Mouse (Mus musculus): ENCODE measurements around the gene Vps37d. TPM values are rescaled to one million over a fixed set of nuclear protein-coding genes. Genes with fewer than 3 reads are reported as not detected.

Gene Vps37d
- polyA plus RNA-seq, 1 experiment, result 0.78 TPM

- Histone ChIP-seq H3K4me3 (ENCODE audit: extremely low read depth, insufficient read depth, insufficient read length) (no peak overlapping the region), H3K27me3 (ENCODE audit: control insufficient read depth, insufficient read depth, low read length) (0 out of 2 replicates have a peak, but pooled peaks cover 1% of the 10 kb centered on the region), H3K27ac (ENCODE audit: insufficient read depth, low read length) (no peak overlapping the region), H3K4me1 (ENCODE audit: control insufficient read depth, insufficient read depth, insufficient read length) (no peaks in the 10 kb centered on the region), H3K36me3 (ENCODE audit: control insufficient read depth, insufficient read depth, low read length) (no peaks in the 10 kb centered on the region)
- TF ChIP-seq POLR2A (IDR thresholded peaks at IDR 0.05; ENCODE audit: low read depth, low read length) (no peak), CTCF (IDR thresholded peaks at IDR 0.05; ENCODE audit: extremely low read depth, insufficient read depth, insufficient read length, insufficient replicate concordance) (no peak)
- DNase-seq (ENCODE audit: low read depth in 1 of 2, low spot score in 2 of 2), result no peak
- 80% methylated on average over 18 of the region's 18 CpGs for WGBS
Observed at GRCm38 (mm10) chr5:135035608-135036359, 42.3 kb downstream of the Vps37d start.

GRCm38 (mm10) chr5:135034593-135034992 lies 43.5 kb downstream of the Vps37d start:
- H3K27me3 ChIP-seq (ENCODE audit: control insufficient read depth, insufficient read depth, low read length), result 0 out of 2 replicates have a peak, but pooled peaks cover 1% of the 10 kb centered on the region
- no peak for TF ChIP-seq POLR2A (IDR thresholded peaks at IDR 0.05; ENCODE audit: low read depth, low read length)
- TF ChIP-seq CTCF (IDR thresholded peaks at IDR 0.05; ENCODE audit: extremely low read depth, insufficient read depth, insufficient read length, insufficient replicate concordance), result 0 out of 2 replicates have a peak, but pooled peaks have one; percentile 10
- WGBS, result 94% methylated on average over 2 of the region's 2 CpGs

GRCm38 (mm10) chr5:135032581-135032980 lies 45.5 kb downstream of the Vps37d start:
- Histone ChIP-seq H3K27ac (ENCODE audit: insufficient read depth, low read length) (no peak overlapping the region), H3K36me3 (ENCODE audit: control insufficient read depth, insufficient read depth, low read length) (no peaks in the 10 kb centered on the region), H3K27me3 (ENCODE audit: control insufficient read depth, insufficient read depth, low read length) (0 out of 2 replicates have a peak, but pooled peaks cover 1% of the 10 kb centered on the region), H3K4me1 (ENCODE audit: control insufficient read depth, insufficient read depth, insufficient read length) (no peaks in the 10 kb centered on the region), H3K4me3 (ENCODE audit: extremely low read depth, insufficient read depth, insufficient read length) (no peak overlapping the region)
- WGBS, result 94% methylated on average over 5 of the region's 5 CpGs
- DNase-seq (ENCODE audit: low read depth in 1 of 2, low spot score in 2 of 2), result no peak
- no peak for TF ChIP-seq CTCF (IDR thresholded peaks at IDR 0.05; ENCODE audit: extremely low read depth, insufficient read depth, insufficient read length, insufficient replicate concordance)
- TF ChIP-seq POLR2A (IDR thresholded peaks at IDR 0.05; ENCODE audit: low read depth, low read length), result no peak

More at GRCm38 (mm10) chr5:135034593-135034992, 43.5 kb downstream of the Vps37d start:
- Histone ChIP-seq H3K4me3 (ENCODE audit: extremely low read depth, insufficient read depth, insufficient read length) (no peak overlapping the region), H3K27ac (ENCODE audit: insufficient read depth, low read length) (no peak overlapping the region), H3K4me1 (ENCODE audit: control insufficient read depth, insufficient read depth, insufficient read length) (no peaks in the 10 kb centered on the region), H3K36me3 (ENCODE audit: control insufficient read depth, insufficient read depth, low read length) (no peaks in the 10 kb centered on the region)
- no peak for DNase-seq (ENCODE audit: low read depth in 1 of 2, low spot score in 2 of 2)

GRCm38 (mm10) chr5:135029007-135029854 lies 48.8 kb downstream of the Vps37d start:
- H3K4me3 ChIP-seq (ENCODE audit: extremely low read depth, insufficient read depth, insufficient read length), result no peak overlapping the region
- H3K36me3 ChIP-seq (ENCODE audit: control insufficient read depth, insufficient read depth, low read length), result no peaks in the 10 kb centered on the region
- peaks cover 8% of the 10 kb centered on the region; the same call in 1 of the 2 replicates for H3K4me1 ChIP-seq (ENCODE audit: control insufficient read depth, insufficient read depth, insufficient read length)
- TF ChIP-seq POLR2A (IDR thresholded peaks at IDR 0.05; ENCODE audit: low read depth, low read length) (no peak), CTCF (IDR thresholded peaks at IDR 0.05; ENCODE audit: extremely low read depth, insufficient read depth, insufficient read length, insufficient replicate concordance) (no peak)
- WGBS, result 41% methylated on average over 18 of the region's 18 CpGs
- no peak for DNase-seq (ENCODE audit: low read depth in 1 of 2, low spot score in 2 of 2)
- H3K27ac ChIP-seq (ENCODE audit: insufficient read depth, low read length), result no peak overlapping the region
- 0 out of 2 replicates have a peak, but pooled peaks cover 1% of the 10 kb centered on the region for H3K27me3 ChIP-seq (ENCODE audit: control insufficient read depth, insufficient read depth, low read length)

- no peaks in the 10 kb centered on the region for H3K36me3 ChIP-seq (ENCODE audit: control insufficient read depth, insufficient read depth, low read length)
- peaks cover 2% of the 10 kb centered on the region; the same call in 1 of the 2 replicates for H3K27me3 ChIP-seq (ENCODE audit: control insufficient read depth, insufficient read depth, low read length)
- no peak overlapping the region for H3K4me3 ChIP-seq (ENCODE audit: extremely low read depth, insufficient read depth, insufficient read length)
- 30% methylated on average over 7 of the region's 7 CpGs for WGBS
- no peak for DNase-seq (ENCODE audit: low read depth in 1 of 2, low spot score in 2 of 2)
- no peak overlapping the region for H3K27ac ChIP-seq (ENCODE audit: insufficient read depth, low read length)
- TF ChIP-seq POLR2A (IDR thresholded peaks at IDR 0.05; ENCODE audit: low read depth, low read length) (no peak), CTCF (IDR thresholded peaks at IDR 0.05; ENCODE audit: extremely low read depth, insufficient read depth, insufficient read length, insufficient replicate concordance) (no peak)
- H3K4me1 ChIP-seq (ENCODE audit: control insufficient read depth, insufficient read depth, insufficient read length), result peaks cover 11% of the 10 kb centered on the region; the same call in 1 of the 2 replicates
Observed at GRCm38 (mm10) chr5:135025899-135026298, 52.2 kb downstream of the Vps37d start.

- H3K36me3 ChIP-seq (ENCODE audit: control insufficient read depth, insufficient read depth, low read length), result no peaks in the 10 kb centered on the region
- no peak overlapping the region for H3K27ac ChIP-seq (ENCODE audit: insufficient read depth, low read length)
- peaks cover 2% of the 10 kb centered on the region; the same call in 1 of the 2 replicates for H3K27me3 ChIP-seq (ENCODE audit: control insufficient read depth, insufficient read depth, low read length)
- no peak overlapping the region for H3K4me3 ChIP-seq (ENCODE audit: extremely low read depth, insufficient read depth, insufficient read length)
- H3K4me1 ChIP-seq (ENCODE audit: control insufficient read depth, insufficient read depth, insufficient read length), result peaks cover 11% of the 10 kb centered on the region; the same call in 1 of the 2 replicates
- WGBS, result 5% methylated on average over 11 of the region's 11 CpGs
- TF ChIP-seq POLR2A (IDR thresholded peaks at IDR 0.05; ENCODE audit: low read depth, low read length) (no peak), CTCF (IDR thresholded peaks at IDR 0.05; ENCODE audit: extremely low read depth, insufficient read depth, insufficient read length, insufficient replicate concordance) (no peak)
- DNase-seq (ENCODE audit: low read depth in 1 of 2, low spot score in 2 of 2), result peak in 1 of 2 experiments; percentile 59
Observed at GRCm38 (mm10) chr5:135024665-135025224, 53.3 kb downstream of the Vps37d start.
